Comparison of ENCODE assay signal across 25 mouse cellular contexts in the genomic region with DNA sequence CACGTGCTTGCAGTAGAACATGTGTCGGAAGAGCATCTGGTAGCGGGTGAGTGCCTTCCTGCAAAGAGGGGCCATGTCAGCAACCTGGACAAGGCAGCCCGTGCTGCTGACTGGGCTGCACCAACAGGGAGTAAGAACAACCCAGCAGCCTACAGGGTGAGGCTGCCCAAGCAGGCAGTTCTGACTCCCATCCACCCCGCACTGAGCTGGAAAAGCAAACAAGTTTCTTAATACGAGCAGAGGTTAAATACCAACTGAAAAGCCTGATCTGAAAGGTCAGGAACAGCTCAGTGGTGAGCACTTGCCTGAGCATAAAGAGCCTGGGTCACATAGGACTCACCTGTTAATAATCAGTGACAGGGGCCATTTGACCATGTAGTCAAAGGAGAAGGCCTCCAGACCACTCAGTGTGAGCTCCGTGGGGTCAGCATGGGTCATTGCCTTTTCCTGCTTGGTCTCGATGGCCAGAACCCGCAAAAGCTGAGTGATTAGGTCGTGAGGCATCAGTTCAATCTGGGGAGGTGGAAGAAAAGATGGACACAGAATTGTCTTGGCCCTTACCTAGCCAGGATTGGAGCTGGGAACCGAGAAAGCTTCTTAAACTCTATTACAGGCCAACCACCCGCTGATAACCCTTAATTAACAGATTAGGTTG. TPM values are rescaled to one million over a fixed set of nuclear protein-coding genes. Genes with fewer than 3 reads are reported as not detected.
A peak's percentile ranks its signal among the peaks of the same experiment; 100 is the strongest.
DNase-seq lines count a peak whose midpoint lies in the region; ATAC-seq lines count a peak whose summit lies in the region.
"Had no signal": no experiment of that assay in that cellular context is flagged by ENCODE, and none has a peak within 500 bp of the region (broad histone marks: within the 10 kb centered on the region; RNA-seq: fewer than 3 reads in every experiment).

No protein-coding gene starts in this region.

- DNase-seq in liver, embryonic 11.5 days (ENCODE audit: low spot score), result no peak
- peak; percentile 1 for DNase-seq in thymus, postnatal 14 days
- no peak for DNase-seq in thymus, postnatal 36 days
- no peak for DNase-seq in liver, embryonic 13.5 days
- DNase-seq in retina, postnatal 1 day, result peak; percentile 49
- no peak for DNase-seq in lung, postnatal 25 days (ENCODE audit: low spot score)
- DNase-seq in c-Kit-positive CD71-positive TER-119-positive erythroid progenitor cells, embryonic 14.5 days (ENCODE audit: low spot score), result no peak
- DNase-seq: adrenal gland, adult 2 months; cerebellum, adult 18-20 months; cerebellum, postnatal 25 days; gastrocnemius, postnatal 25 days; heart, adult 2 months; kidney, adult 2 months; lung, postnatal 10 days; right cerebral cortex, adult 18-20 months; right cerebral cortex, postnatal 4 days had no signal

- no peaks in the 10 kb centered on the region for H3K4me1 ChIP-seq in liver, embryonic 12.5 days
- no peaks in the 10 kb centered on the region for H3K4me1 ChIP-seq in liver, embryonic 11.5 days (replicated peaks; ENCODE audit: control insufficient read depth, insufficient read depth, low read length)
- no peaks in the 10 kb centered on the region for H3K4me1 ChIP-seq in liver, embryonic 13.5 days (replicated peaks)
- H3K4me1 ChIP-seq: hindbrain, embryonic 13.5 days; limb, embryonic 10.5 days; midbrain, embryonic 12.5 days had no signal

- ATAC-seq in liver, embryonic 12.5 days, result peak; percentile 40; the same call in 1 of the 2 replicates
- ATAC-seq in liver, embryonic 11.5 days (replicated peaks; ENCODE audit: low FRiP score), result no peak
- ATAC-seq in liver, embryonic 13.5 days (ENCODE audit: low read depth), result peak; percentile 58; the same call in 1 of the 2 replicates
- ATAC-seq: forebrain, embryonic 16.5 days had no signal

- no peaks in the 10 kb centered on the region for H3K9me3 ChIP-seq in liver, embryonic 12.5 days (replicated peaks)
- H3K9me3 ChIP-seq in liver, embryonic 11.5 days (ENCODE audit: control insufficient read depth, low read length), result no peaks in the 10 kb centered on the region
- no peaks in the 10 kb centered on the region for H3K9me3 ChIP-seq in liver, embryonic 13.5 days (replicated peaks)
- H3K9me3 ChIP-seq: forebrain, embryonic 10.5 days; hindbrain, embryonic 13.5 days; limb, embryonic 10.5 days; midbrain, embryonic 12.5 days had no signal

- no peak overlapping the region for H3K4me2 ChIP-seq in liver, embryonic 12.5 days
- no peak overlapping the region for H3K4me2 ChIP-seq in liver, embryonic 11.5 days
- no peak overlapping the region for H3K4me2 ChIP-seq in liver, embryonic 13.5 days
- H3K4me2 ChIP-seq: hindbrain, embryonic 13.5 days; midbrain, embryonic 12.5 days had no signal

- peaks cover 96% of the 10 kb centered on the region for H3K36me3 ChIP-seq in liver, embryonic 12.5 days
- peaks cover 46% of the 10 kb centered on the region for H3K36me3 ChIP-seq in liver, embryonic 11.5 days (ENCODE audit: control insufficient read depth, insufficient read depth, low read length)
- peaks cover 93% of the 10 kb centered on the region for H3K36me3 ChIP-seq in liver, embryonic 13.5 days

- H3K27ac ChIP-seq in liver, embryonic 12.5 days, result no peak overlapping the region
- H3K27ac ChIP-seq in liver, embryonic 11.5 days (ENCODE audit: low read depth, low read length), result no peak overlapping the region
- H3K27ac ChIP-seq in liver, embryonic 13.5 days, result no peak overlapping the region
- H3K27ac ChIP-seq: forebrain, embryonic 10.5 days; heart, adult 2 months; hindbrain, embryonic 13.5 days; kidney, postnatal 0 days; limb, embryonic 10.5 days; midbrain, embryonic 12.5 days had no signal

- H3K9ac ChIP-seq in liver, embryonic 12.5 days, result no peak overlapping the region
- H3K9ac ChIP-seq in liver, embryonic 11.5 days (ENCODE audit: low read depth, low read length), result no peak overlapping the region
- H3K9ac ChIP-seq in liver, embryonic 13.5 days, result no peak overlapping the region
- H3K9ac ChIP-seq: hindbrain, embryonic 13.5 days; midbrain, embryonic 12.5 days had no signal

- 78% methylated on average over 12 of the region's 12 CpGs for WGBS in liver, embryonic 12.5 days (ENCODE audit: insufficient replicate concordance)
- WGBS in liver, embryonic 11.5 days, result 85% methylated on average over 12 of the region's 12 CpGs
- 78% methylated on average over 12 of the region's 12 CpGs for WGBS in liver, embryonic 13.5 days (ENCODE audit: insufficient replicate concordance)

- H3K4me3 ChIP-seq in liver, embryonic 12.5 days, result no peak overlapping the region
- H3K4me3 ChIP-seq in liver, embryonic 11.5 days (ENCODE audit: low read depth, low read length), result no peak overlapping the region
- no peak overlapping the region for H3K4me3 ChIP-seq in liver, embryonic 13.5 days (replicated peaks)
- H3K4me3 ChIP-seq: forebrain, embryonic 10.5 days; heart, adult 2 months; hindbrain, embryonic 13.5 days; limb, embryonic 10.5 days; midbrain, embryonic 12.5 days had no signal

- H3K27me3 ChIP-seq in liver, embryonic 12.5 days (replicated peaks), result no peaks in the 10 kb centered on the region
- no peaks in the 10 kb centered on the region for H3K27me3 ChIP-seq in liver, embryonic 11.5 days (replicated peaks; ENCODE audit: control insufficient read depth, insufficient read depth, low read length)
- H3K27me3 ChIP-seq in liver, embryonic 13.5 days, result no peaks in the 10 kb centered on the region
- H3K27me3 ChIP-seq: hindbrain, embryonic 13.5 days; midbrain, embryonic 12.5 days had no signal

RNA-seq across cellular contexts. Expression of a gene that starts 8.9 kb away (rescaled TPM):
- polyA plus RNA-seq in liver, embryonic 12.5 days (2016; fragmentation: Nextera tagmentation; extraction: Ambion mirVana), result 0.61 and 0.83 TPM in 2 replicates
- polyA plus RNA-seq in liver, embryonic 11.5 days (2014; fragmentation: Nextera tagmentation; extraction: Ambion mirVana), result 1.1 and 1.4 TPM in 2 replicates
- 0.27 and 0.46 TPM in 2 replicates for polyA plus RNA-seq in liver, embryonic 13.5 days (2015; fragmentation: Nextera tagmentation; extraction: Ambion mirVana)

RNA-seq across cellular contexts. Expression of a gene that starts 22.7 kb away (rescaled TPM):
- not detected in 2 replicates for polyA plus RNA-seq in liver, embryonic 12.5 days (2016; fragmentation: Nextera tagmentation; extraction: Ambion mirVana)
- not detected in 2 replicates for polyA plus RNA-seq in liver, embryonic 11.5 days (2014; fragmentation: Nextera tagmentation; extraction: Ambion mirVana)
- not detected in 2 replicates for polyA plus RNA-seq in liver, embryonic 13.5 days (2015; fragmentation: Nextera tagmentation; extraction: Ambion mirVana)
- polyA plus RNA-seq: heart, embryonic 14.5 days; neural tube, embryonic 11.5 days had no signal

RNA-seq across cellular contexts. Expression of a gene that starts 35.0 kb away (rescaled TPM):
- 28.7 and 29.6 TPM in 2 replicates for polyA plus RNA-seq in liver, embryonic 12.5 days (2016; fragmentation: Nextera tagmentation; extraction: Ambion mirVana)
- 41.4 and 44.6 TPM in 2 replicates for polyA plus RNA-seq in liver, embryonic 11.5 days (2014; fragmentation: Nextera tagmentation; extraction: Ambion mirVana)
- 22.9 and 23.6 TPM in 2 replicates for polyA plus RNA-seq in liver, embryonic 13.5 days (2015; fragmentation: Nextera tagmentation; extraction: Ambion mirVana)

RNA-seq across cellular contexts. Expression of a gene that starts 35.3 kb away (rescaled TPM):
- polyA plus RNA-seq in liver, embryonic 12.5 days (2016; fragmentation: Nextera tagmentation; extraction: Ambion mirVana), result 36.6 and 38.3 TPM in 2 replicates
- polyA plus RNA-seq in liver, embryonic 11.5 days (2014; fragmentation: Nextera tagmentation; extraction: Ambion mirVana), result 45.1 and 52.6 TPM in 2 replicates
- 28.8 and 31.3 TPM in 2 replicates for polyA plus RNA-seq in liver, embryonic 13.5 days (2015; fragmentation: Nextera tagmentation; extraction: Ambion mirVana)

RNA-seq across cellular contexts. Expression of a gene that starts 47.7 kb away (rescaled TPM):
- polyA plus RNA-seq in liver, embryonic 12.5 days (2016; fragmentation: Nextera tagmentation; extraction: Ambion mirVana), result not detected in 2 replicates
- 0.11 TPM in 1 of 2 replicates, not detected in the other for polyA plus RNA-seq in liver, embryonic 11.5 days (2014; fragmentation: Nextera tagmentation; extraction: Ambion mirVana)
- not detected in 2 replicates for polyA plus RNA-seq in liver, embryonic 13.5 days (2015; fragmentation: Nextera tagmentation; extraction: Ambion mirVana)
- polyA plus RNA-seq: adrenal gland, adult 2 months; heart, adult 2 months; heart, embryonic 14.5 days; kidney, adult 2 months; kidney, postnatal 0 days; limb, embryonic 10.5 days had no signal

Comparison
In these comparisons a context has a peak if more than half of its experiments do, and no peak if none do; other contexts are left out.
1. DNase-seq: peak in thymus, postnatal 14 days (single experiment) and retina, postnatal 1 day (single experiment); none in liver, embryonic 11.5 days (single experiment), thymus, postnatal 36 days (0 of 2), liver, embryonic 13.5 days (single experiment), lung, postnatal 25 days (single experiment) and c-Kit-positive CD71-positive TER-119-positive erythroid progenitor cells, embryonic 14.5 days (single experiment).